Mouse (Mus musculus) liver, adult 2 months (tissue): ENCODE data around the gene Akr1a1. TPM values are rescaled to one million over a fixed set of nuclear protein-coding genes. Genes with fewer than 3 reads are reported as not detected.

Source experiments
- DNase-seq: peaks from one replicate; pipeline ENCODE4 v3.0.0-alpha.2; 2011; ENCODE audit warnings: low read depth, low spot score; ENCODE audit errors: extremely low read depth
- H3K27ac ChIP-seq: fragments of 200-500 bp; replicated peaks from 2 replicates; pipeline ENCODE4 v1.5.1; 2012; ENCODE audit warnings: low read depth, mild to moderate bottlenecking, control low read depth, inconsistent platforms, low read length; ENCODE audit not compliant: insufficient read depth
- H3K27me3 ChIP-seq: fragments of 200-500 bp; 2 replicates; pipeline ENCODE4 v1.6.1; 2012; ENCODE audit warnings: mild to moderate bottlenecking, moderate library complexity, low read length, inconsistent platforms; ENCODE audit not compliant: control insufficient read depth, insufficient read depth
- H3K36me3 ChIP-seq: fragments of 200-500 bp; 2 replicates; pipeline ENCODE4 v1.6.1; 2012; ENCODE audit warnings: low read length, inconsistent platforms; ENCODE audit not compliant: control insufficient read depth, insufficient read depth
- H3K4me1 ChIP-seq: fragments of 200-500 bp; 2 replicates; pipeline ENCODE4 v1.6.1; 2011; ENCODE audit warnings: low read length; ENCODE audit not compliant: control insufficient read depth, insufficient read depth
- H3K4me3 ChIP-seq: fragments of 200-500 bp; 2 replicates; pipeline ENCODE4 v1.5.1; 2011; ENCODE audit warnings: low read depth, mild to moderate bottlenecking, control low read depth, low read length, moderate library complexity; ENCODE audit not compliant: insufficient read depth
- H3K79me2 ChIP-seq: fragments of 200-500 bp; 2 replicates; pipeline ENCODE4 v1.6.1; 2012; ENCODE audit warnings: inconsistent platforms, mild to moderate bottlenecking, low read length, moderate library complexity; ENCODE audit not compliant: control insufficient read depth, insufficient read depth
- H3K9ac ChIP-seq: fragments of 200-500 bp; 2 replicates; pipeline ENCODE4 v1.6.1; 2012; ENCODE audit warnings: low read depth, mild to moderate bottlenecking, control low read depth, inconsistent platforms, low read length
- CTCF ChIP-seq: fragments of 200-500 bp; IDR thresholded peaks from 2 replicates; pipeline ENCODE4 v1.5.1; 2011; ENCODE audit warnings: low read depth, low read length, control low read depth
- POLR2A ChIP-seq: fragments of 200-500 bp; IDR thresholded peaks from 2 replicates; pipeline ENCODE4 v1.6.1; 2011; ENCODE audit warnings: low read length, control low read depth; ENCODE audit not compliant: insufficient read depth; ENCODE audit errors: extremely low read depth
- WGBS: fragments of 180-500 bp; shearing (Covaris S2); methylation state at CpG from one replicate; pipeline ENCODE4 v1.1.7; 2018; 5-methylcytosine and 5-hydroxymethylcytosine counted together
- polyA plus RNA-seq: library from polyadenylated mRNA; depleted of rRNA; stranded (reverse); fragments of >200 nt; gene quantifications from 2 replicates; pipeline ENCODE4 v1.2.3, GENCODE M21; 2012; rRNA removed
- total RNA-seq: library from RNA; depleted of rRNA; stranded (reverse); fragments of >200 nt; gene quantifications from 2 replicates; pipeline ENCODE4 v1.2.3, GENCODE M21; 2014; rRNA removed

Akr1a1 gene
- total RNA-seq = 337 and 363 TPM in 2 replicates
- 517 and 533 TPM in 2 replicates for polyA plus RNA-seq

- DNase-seq = peak; percentile 83
- Histone ChIP-seq H3K27me3 (no peaks in the 10 kb centered on the region), H3K9ac (peak within 1 kb of the TSS; percentile 89), H3K27ac (peak within 1 kb of the TSS; percentile 96), H3K4me1 (peaks cover 29% of the 10 kb centered on the region), H3K79me2 (peaks cover 31% of the 10 kb centered on the region), H3K4me3 (peak within 1 kb of the TSS; percentile 79), H3K36me3 (peaks cover 13% of the 10 kb centered on the region)
- TF ChIP-seq CTCF (no peak), POLR2A (peak; percentile 78)
- under 1% methylated on average over 39 of the region's 39 CpGs for WGBS
These were observed at the start of gene Akr1a1 for GRCm38 (mm10) chr4:116650924-116651796. Akr1a1 (minus strand) TSS chr4:116651680.

- no peaks in the 10 kb centered on the region for H3K27me3 ChIP-seq
- no peak overlapping the region for H3K4me3 ChIP-seq
- peaks cover 11% of the 10 kb centered on the region; the same call in 1 of the 2 replicates for H3K4me1 ChIP-seq
- 0 out of 2 replicates have a peak, but pooled peaks cover 2% of the 10 kb centered on the region for H3K79me2 ChIP-seq
- WGBS = 88% methylated on average over 1 of the region's 1 CpGs
- 0 out of 2 replicates have a peak overlapping the region, but pooled peaks have one; percentile 21 for H3K27ac ChIP-seq
- TF ChIP-seq CTCF (no peak), POLR2A (no peak)
- H3K9ac ChIP-seq = no peak overlapping the region
- peaks cover 46% of the 10 kb centered on the region for H3K36me3 ChIP-seq
- DNase-seq = no peak
These were observed 49.5 kb upstream of the Akr1a1 start for GRCm38 (mm10) chr4:116700964-116701363.

GRCm38 (mm10) chr4:116698693-116699342 lies 47.3 kb upstream of the Akr1a1 start:
- Histone ChIP-seq H3K4me1 (peaks cover 18% of the 10 kb centered on the region; the same call in 1 of the 2 replicates), H3K36me3 (peaks cover 64% of the 10 kb centered on the region), H3K4me3 (no peak overlapping the region), H3K27ac (peak overlapping the region; percentile 44), H3K27me3 (no peaks in the 10 kb centered on the region), H3K9ac (no peak overlapping the region), H3K79me2 (peaks cover 2% of the 10 kb centered on the region; the same call in 1 of the 2 replicates)
- WGBS = 9% methylated on average over 2 of the region's 2 CpGs
- TF ChIP-seq CTCF (no peak), POLR2A (no peak)
- DNase-seq = peak; percentile 94

- peaks cover 11% of the 10 kb centered on the region; the same call in 1 of the 2 replicates for H3K79me2 ChIP-seq
These were observed 42.3 kb upstream of the Akr1a1 start for GRCm38 (mm10) chr4:116693785-116694184.

GRCm38 (mm10) chr4:116692146-116692545 lies 40.7 kb upstream of the Akr1a1 start:
- peaks cover 87% of the 10 kb centered on the region for H3K36me3 ChIP-seq
- peaks cover 35% of the 10 kb centered on the region for H3K4me1 ChIP-seq
- H3K27me3 ChIP-seq = no peaks in the 10 kb centered on the region
- no peak overlapping the region for H3K4me3 ChIP-seq
- 55% methylated on average over 2 of the region's 2 CpGs for WGBS
- no peak overlapping the region for H3K27ac ChIP-seq
- no peak overlapping the region for H3K9ac ChIP-seq
- no peak for TF ChIP-seq POLR2A
- no peak for TF ChIP-seq CTCF
- DNase-seq = peak; percentile 61
- H3K79me2 ChIP-seq = peaks cover 9% of the 10 kb centered on the region; the same call in 1 of the 2 replicates

More at GRCm38 (mm10) chr4:116693785-116694184, 42.3 kb upstream of the Akr1a1 start:
- Histone ChIP-seq H3K27ac (no peak overlapping the region), H3K4me3 (no peak overlapping the region), H3K36me3 (peaks cover 84% of the 10 kb centered on the region), H3K9ac (no peak overlapping the region), H3K4me1 (peaks cover 39% of the 10 kb centered on the region), H3K27me3 (no peaks in the 10 kb centered on the region)
- TF ChIP-seq CTCF (no peak), POLR2A (no peak)
- DNase-seq = peak; percentile 35
- 34% methylated on average over 2 of the region's 2 CpGs for WGBS
